Mouse (Mus musculus): ENCODE data around the gene Smarca2. TPM values are rescaled to one million over a fixed set of nuclear protein-coding genes. Genes with fewer than 3 reads are reported as not detected.

The Smarca2 gene
- polyA plus RNA-seq, 1 experiment, result 14.2 TPM

DNA sequence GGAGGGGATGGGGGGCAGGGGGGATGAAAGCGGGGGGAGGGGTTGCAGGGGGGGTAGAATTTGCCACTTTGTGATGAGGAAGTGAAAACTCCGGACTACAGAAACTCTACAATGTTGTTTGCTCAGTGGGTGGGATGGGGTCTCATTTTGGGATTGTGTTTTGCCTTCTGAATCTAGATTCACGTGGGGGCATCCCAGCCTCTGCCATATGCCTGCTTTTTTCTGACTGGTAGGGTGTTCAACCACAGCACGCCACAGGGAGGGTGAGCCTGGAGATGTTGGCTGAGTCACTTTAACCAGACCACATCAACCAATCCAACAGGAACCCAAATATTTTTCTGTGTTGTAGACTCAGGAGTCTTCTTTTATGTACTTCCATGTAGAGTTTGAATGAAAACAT, 77.3 kb downstream of the Smarca2 start:
- no peak for TF ChIP-seq CTCF (IDR thresholded peaks at IDR 0.05; ENCODE audit: extremely low read depth, insufficient read length, insufficient replicate concordance, low read depth, low read length)
- no peak for TF ChIP-seq POLR2A (IDR thresholded peaks at IDR 0.05; ENCODE audit: low read depth, low read length)
- no peaks in the 10 kb centered on the region for H3K27me3 ChIP-seq (ENCODE audit: control insufficient read depth, insufficient read depth, low read length)
- H3K4me1 ChIP-seq (ENCODE audit: control insufficient read depth, insufficient read depth, insufficient read length, low read length), result no peaks in the 10 kb centered on the region
- WGBS, result 89% methylated on average over 4 of the region's 4 CpGs
- no peak overlapping the region for H3K27ac ChIP-seq (ENCODE audit: insufficient read depth, low read depth, low read length)
- peaks cover 35% of the 10 kb centered on the region for H3K36me3 ChIP-seq (ENCODE audit: control insufficient read depth, insufficient read depth, low read length)
- H3K4me3 ChIP-seq (ENCODE audit: low read depth, low read length), result no peak overlapping the region

DNA sequence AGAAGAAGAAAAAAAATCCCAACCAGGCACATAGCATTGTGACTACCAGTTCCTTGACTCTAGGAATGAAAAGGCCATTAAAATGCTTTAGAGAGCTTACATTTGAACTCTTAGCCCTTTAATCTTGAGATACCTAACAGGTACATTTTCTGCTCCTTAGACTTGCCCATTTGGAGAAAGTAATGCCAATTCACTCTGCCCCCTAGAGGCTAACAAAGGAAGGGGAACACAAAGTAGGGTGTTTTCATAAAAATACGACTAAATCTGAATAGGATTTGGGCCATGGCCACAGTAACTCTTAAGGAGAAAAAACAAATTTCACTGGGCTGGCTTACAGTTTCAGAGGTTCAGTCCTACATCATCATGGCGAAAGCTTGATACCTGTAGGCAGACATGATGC, 77.9 kb downstream of the Smarca2 start:
- Histone ChIP-seq H3K36me3 (ENCODE audit: control insufficient read depth, insufficient read depth, low read length) (peaks cover 37% of the 10 kb centered on the region), H3K27me3 (ENCODE audit: control insufficient read depth, insufficient read depth, low read length) (no peaks in the 10 kb centered on the region), H3K4me3 (ENCODE audit: low read depth, low read length) (no peak overlapping the region), H3K27ac (ENCODE audit: insufficient read depth, low read depth, low read length) (no peak overlapping the region), H3K4me1 (ENCODE audit: control insufficient read depth, insufficient read depth, insufficient read length, low read length) (no peaks in the 10 kb centered on the region)
- TF ChIP-seq CTCF (IDR thresholded peaks at IDR 0.05; ENCODE audit: extremely low read depth, insufficient read length, insufficient replicate concordance, low read depth, low read length) (no peak), POLR2A (IDR thresholded peaks at IDR 0.05; ENCODE audit: low read depth, low read length) (no peak)
- WGBS, result 79% methylated on average over 2 of the region's 2 CpGs

DNA sequence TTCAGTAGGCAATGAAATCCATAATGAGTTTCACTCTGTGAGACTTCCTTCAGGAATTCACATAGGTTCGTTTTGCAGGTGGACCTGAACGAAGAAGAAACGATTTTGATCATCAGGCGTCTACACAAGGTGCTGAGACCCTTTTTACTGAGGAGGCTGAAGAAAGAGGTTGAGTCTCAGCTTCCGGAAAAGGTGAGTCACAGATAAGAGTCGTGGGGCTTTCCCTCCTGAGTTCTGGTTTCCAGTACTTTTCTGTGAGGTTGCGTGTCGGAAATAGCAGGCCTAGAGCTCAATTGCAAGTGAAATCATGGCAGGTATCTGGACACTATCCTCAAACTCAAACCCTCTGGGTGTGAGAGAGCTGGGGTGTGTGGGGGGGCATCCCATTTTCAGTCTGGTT, 78.9 kb downstream of the Smarca2 start:
- no peak overlapping the region for H3K4me3 ChIP-seq (ENCODE audit: low read depth, low read length)
- WGBS, result 85% methylated on average over 8 of the region's 8 CpGs
- no peaks in the 10 kb centered on the region for H3K27me3 ChIP-seq (ENCODE audit: control insufficient read depth, insufficient read depth, low read length)
- no peak for TF ChIP-seq CTCF (IDR thresholded peaks at IDR 0.05; ENCODE audit: extremely low read depth, insufficient read length, insufficient replicate concordance, low read depth, low read length)
- no peak for TF ChIP-seq POLR2A (IDR thresholded peaks at IDR 0.05; ENCODE audit: low read depth, low read length)
- peaks cover 38% of the 10 kb centered on the region for H3K36me3 ChIP-seq (ENCODE audit: control insufficient read depth, insufficient read depth, low read length)
- H3K27ac ChIP-seq (ENCODE audit: insufficient read depth, low read depth, low read length), result no peak overlapping the region
- H3K4me1 ChIP-seq (ENCODE audit: control insufficient read depth, insufficient read depth, insufficient read length, low read length), result no peaks in the 10 kb centered on the region

DNA sequence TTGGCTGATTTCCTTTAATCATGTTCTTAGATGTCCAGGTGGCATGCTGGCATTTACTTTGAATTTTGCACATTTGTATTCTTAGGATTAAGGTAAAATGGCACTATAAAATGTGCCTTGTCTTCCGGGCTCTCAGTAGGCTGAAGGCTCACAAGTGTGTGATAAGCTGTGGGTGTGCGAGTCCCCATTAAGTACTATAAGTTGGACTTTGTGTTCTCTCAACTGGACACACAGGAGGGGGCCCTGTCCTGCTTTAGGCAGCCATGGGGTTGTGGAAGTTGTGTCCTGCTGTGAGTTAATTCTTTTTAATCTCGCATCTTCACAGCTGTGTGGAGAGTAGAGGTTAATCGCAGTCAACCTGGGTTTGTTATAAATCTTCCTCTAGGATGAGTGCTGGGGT, 85.7 kb downstream of the Smarca2 start:
- TF ChIP-seq POLR2A (IDR thresholded peaks at IDR 0.05; ENCODE audit: low read depth, low read length), result no peak
- no peak for TF ChIP-seq CTCF (IDR thresholded peaks at IDR 0.05; ENCODE audit: extremely low read depth, insufficient read length, insufficient replicate concordance, low read depth, low read length)
- H3K27ac ChIP-seq (ENCODE audit: insufficient read depth, low read depth, low read length), result no peak overlapping the region
- no peak overlapping the region for H3K4me3 ChIP-seq (ENCODE audit: low read depth, low read length)
- no peaks in the 10 kb centered on the region for H3K27me3 ChIP-seq (ENCODE audit: control insufficient read depth, insufficient read depth, low read length)
- peaks cover 54% of the 10 kb centered on the region for H3K36me3 ChIP-seq (ENCODE audit: control insufficient read depth, insufficient read depth, low read length)
- H3K4me1 ChIP-seq (ENCODE audit: control insufficient read depth, insufficient read depth, insufficient read length, low read length), result no peaks in the 10 kb centered on the region
- 76% methylated on average over 4 of the region's 4 CpGs for WGBS

DNA sequence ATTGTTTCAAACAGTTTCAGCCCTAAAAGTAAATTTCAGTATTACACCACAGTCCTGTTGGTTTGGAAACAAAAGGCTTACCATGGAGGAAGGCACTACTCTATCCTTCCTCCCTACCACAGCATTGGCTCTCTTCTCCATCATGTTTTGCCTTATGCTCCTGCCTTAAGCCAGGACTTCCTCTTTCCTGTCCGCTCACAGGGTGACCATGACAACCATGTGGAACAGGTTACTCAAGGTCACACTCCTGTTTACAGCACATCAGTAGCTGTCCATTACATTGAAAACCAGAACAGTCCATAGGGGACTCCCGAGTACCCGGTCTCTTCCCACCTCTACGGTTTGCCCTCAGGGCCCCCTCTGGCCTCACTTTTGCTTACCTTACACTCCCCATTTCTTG, 92.3 kb downstream of the Smarca2 start:
- peaks cover 51% of the 10 kb centered on the region for H3K36me3 ChIP-seq (ENCODE audit: control insufficient read depth, insufficient read depth, low read length)

DNA sequence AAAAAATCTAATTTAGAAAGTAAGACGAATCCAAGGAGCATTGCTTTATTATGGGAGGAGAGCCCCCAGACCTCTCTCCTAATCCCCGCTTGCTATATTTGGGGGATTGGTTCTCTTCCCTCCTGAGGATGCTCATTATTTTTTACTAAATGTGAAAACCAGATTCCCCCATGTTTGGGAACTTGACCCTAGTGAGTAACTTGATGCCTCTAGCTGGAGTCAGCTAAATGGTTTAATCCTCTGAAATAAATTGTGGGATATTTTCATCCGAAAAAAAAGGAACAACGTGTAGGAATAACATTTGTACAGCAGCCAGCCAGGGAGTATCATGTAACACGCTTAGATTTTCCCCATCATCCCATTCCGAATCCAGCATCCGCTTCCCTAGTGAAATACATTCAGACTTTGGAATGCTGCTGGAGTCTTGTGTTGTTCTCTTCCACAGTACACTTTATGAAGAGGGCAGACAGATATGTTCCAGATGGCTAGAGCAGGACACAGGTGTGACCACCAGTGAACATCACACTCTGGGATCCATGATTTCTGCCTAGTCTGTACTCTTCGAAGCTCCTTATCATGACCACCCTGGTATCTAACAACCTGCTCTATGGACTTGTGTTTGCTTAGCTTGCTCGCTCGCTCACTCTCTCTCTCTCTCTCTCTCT, 99.8 kb downstream of the Smarca2 start:
- Histone ChIP-seq H3K4me1 (ENCODE audit: control insufficient read depth, insufficient read depth, insufficient read length, low read length) (no peaks in the 10 kb centered on the region), H3K27me3 (ENCODE audit: control insufficient read depth, insufficient read depth, low read length) (no peaks in the 10 kb centered on the region), H3K27ac (ENCODE audit: insufficient read depth, low read depth, low read length) (no peak overlapping the region), H3K36me3 (ENCODE audit: control insufficient read depth, insufficient read depth, low read length) (peaks cover 17% of the 10 kb centered on the region), H3K4me3 (ENCODE audit: low read depth, low read length) (no peak overlapping the region)
- 85% methylated on average over 10 of the region's 10 CpGs for WGBS
- TF ChIP-seq CTCF (IDR thresholded peaks at IDR 0.05; ENCODE audit: extremely low read depth, insufficient read length, insufficient replicate concordance, low read depth, low read length) (no peak), POLR2A (IDR thresholded peaks at IDR 0.05; ENCODE audit: low read depth, low read length) (no peak)

More for the DNA sequence above, 92.3 kb downstream of the Smarca2 start:
- no peaks in the 10 kb centered on the region for H3K4me1 ChIP-seq (ENCODE audit: control insufficient read depth, insufficient read depth, insufficient read length, low read length)
- 68% methylated on average over 4 of the region's 4 CpGs for WGBS
- no peak overlapping the region for H3K4me3 ChIP-seq (ENCODE audit: low read depth, low read length)
- no peaks in the 10 kb centered on the region for H3K27me3 ChIP-seq (ENCODE audit: control insufficient read depth, insufficient read depth, low read length)
- H3K27ac ChIP-seq (ENCODE audit: insufficient read depth, low read depth, low read length), result no peak overlapping the region
- TF ChIP-seq CTCF (IDR thresholded peaks at IDR 0.05; ENCODE audit: extremely low read depth, insufficient read length, insufficient replicate concordance, low read depth, low read length), result no peak
- TF ChIP-seq POLR2A (IDR thresholded peaks at IDR 0.05; ENCODE audit: low read depth, low read length), result no peak

DNA sequence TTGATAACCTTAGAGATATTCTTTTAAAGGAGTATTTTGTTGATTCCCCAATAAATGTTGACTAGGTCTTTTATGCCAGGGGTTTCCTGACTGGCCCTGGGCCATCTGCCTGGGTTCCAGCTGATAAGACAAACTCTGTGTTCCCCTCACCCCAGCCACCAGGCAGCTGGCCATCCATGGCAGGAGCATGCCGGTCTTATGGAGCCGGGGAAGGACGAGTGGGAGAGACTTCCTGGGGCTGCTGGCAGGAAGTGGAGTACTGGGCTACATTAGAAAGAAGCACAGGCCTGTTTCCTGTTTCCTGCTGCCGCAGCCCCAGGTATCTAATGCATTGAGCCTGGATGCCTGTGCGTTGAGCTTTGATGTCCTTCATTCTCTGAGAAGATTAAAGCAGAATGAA, 102.1 kb downstream of the Smarca2 start:
- peaks cover 15% of the 10 kb centered on the region for H3K36me3 ChIP-seq (ENCODE audit: control insufficient read depth, insufficient read depth, low read length)
- no peak overlapping the region for H3K27ac ChIP-seq (ENCODE audit: insufficient read depth, low read depth, low read length)
- no peaks in the 10 kb centered on the region for H3K27me3 ChIP-seq (ENCODE audit: control insufficient read depth, insufficient read depth, low read length)
- no peak overlapping the region for H3K4me3 ChIP-seq (ENCODE audit: low read depth, low read length)
- TF ChIP-seq POLR2A (IDR thresholded peaks at IDR 0.05; ENCODE audit: low read depth, low read length) (no peak), CTCF (IDR thresholded peaks at IDR 0.05; ENCODE audit: extremely low read depth, insufficient read length, insufficient replicate concordance, low read depth, low read length) (no peak)
- H3K4me1 ChIP-seq (ENCODE audit: control insufficient read depth, insufficient read depth, insufficient read length, low read length), result no peaks in the 10 kb centered on the region
- 64% methylated on average over 5 of the region's 5 CpGs for WGBS

Measured in small intestine, adult 2 months (tissue).